Mouse (Mus musculus) ovary, adult 2 months (tissue): ENCODE results near the gene Aqp9. TPM values are rescaled to one million over a fixed set of nuclear protein-coding genes. Genes with fewer than 3 reads are reported as not detected.

Source experiments
- polyA plus RNA-seq: library from polyadenylated mRNA; depleted of rRNA; stranded (reverse); fragments of >200 nt; gene quantifications from 2 replicates; pipeline ENCODE4 v1.2.3, GENCODE M21; 2012; rRNA removed

Aqp9 gene
- 0.09 and 0.18 TPM in 2 replicates for polyA plus RNA-seq

GRCm38 (mm10) chr9:71168511-71168910 is at the start of gene Aqp9:
Gene Aqp9 (minus strand): TSS chr9:71168682.

GRCm38 (mm10) chr9:71215248-71216035 is 47.0 kb upstream of the Aqp9 start, which contains the start of gene Aldh1a2:
Gene Aldh1a2 (plus strand): TSS chr9:71215789.

Other genes starting within 250 kb of the Aqp9 start
- 0.09 TPM in 1 of 2 replicates, not detected in the other for gene Lipc, start 216.5 kb downstream of the Aqp9 start, polyA plus RNA-seq
- 26.1 and 27.1 TPM in 2 replicates for gene Aldh1a2, start 47.1 kb upstream of the Aqp9 start, polyA plus RNA-seq